Mouse (Mus musculus) megakaryocyte-erythroid progenitor cell, adult 5-6 weeks (primary cell): ENCODE data around the gene 1520401A03Rik. TPM values are rescaled to one million over a fixed set of nuclear protein-coding genes. Genes with fewer than 3 reads are reported as not detected.

ENCODE experiments used
- ATAC-seq: replicated peaks from 2 replicates; pipeline ENCODE4 v1.8.0; 2016; ENCODE audit warnings: mild to moderate bottlenecking, inconsistent platforms; ENCODE audit not compliant: severe bottlenecking, poor library complexity, low FRiP score, low TSS enrichment
- total RNA-seq, 2 experiments: library from RNA; stranded (forward) in 1 of 2; stranded (reverse) in 1 of 2; fragments of 200-1000, 215-1000 nt in 1 of 2; fragments of >200 nt in 1 of 2; fragmentation: Nextera tagmentation in 1 of 2; gene quantifications; 2 replicates each; pipeline ENCODE4 v1.2.3; 2014 to 2017

The 1520401A03Rik gene
- total RNA-seq, 2 experiments from 2014 or later = not detected

- ATAC-seq = no peak
These were observed 47.5 kb downstream of the 1520401A03Rik start for GRCm38 (mm10) chr17:23675127-23675526.

- no peak for ATAC-seq
These were observed 48.2 kb downstream of the 1520401A03Rik start for GRCm38 (mm10) chr17:23674271-23674952.

DNA sequence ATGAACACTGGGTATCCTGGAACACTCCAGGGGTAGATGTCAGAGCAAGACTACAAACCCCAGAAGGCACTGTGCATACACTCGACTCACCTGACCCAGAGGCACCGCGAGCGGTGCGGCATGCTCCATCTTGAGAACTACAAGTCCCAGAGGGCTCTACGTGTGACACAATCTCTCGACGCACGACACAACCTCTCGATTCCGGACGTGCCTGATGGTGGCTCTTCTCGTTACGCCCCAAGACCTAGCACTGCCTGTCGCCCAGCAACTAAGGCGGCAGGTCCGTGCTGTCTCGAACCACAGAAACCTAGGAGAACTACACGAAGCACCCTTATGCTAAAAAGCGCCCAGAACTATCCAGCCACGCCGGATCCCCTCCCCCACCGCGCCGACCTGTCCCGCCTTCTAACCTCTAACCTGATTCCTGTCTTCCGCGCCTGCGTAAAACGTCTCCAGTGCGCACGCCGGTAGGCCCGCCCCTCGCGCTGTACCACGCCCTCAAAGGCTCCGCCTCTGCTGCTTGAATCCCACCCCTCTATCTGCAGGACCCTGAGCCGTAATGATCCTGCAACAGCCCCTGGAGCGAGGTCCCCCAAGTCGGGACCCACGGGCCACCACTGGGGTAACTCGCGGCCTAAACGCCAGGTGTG, 49.0 kb downstream of the 1520401A03Rik start, which contains the start of the genes Hcfc1r1 and Thoc6:
Gene Hcfc1r1, plus strand, starts transcription at position 173 of the 650 bp plus-strand sequence.
Gene Thoc6, minus strand, starts transcription at position 459 of the 650 bp plus-strand sequence.
- ATAC-seq = peak; percentile 90

DNA sequence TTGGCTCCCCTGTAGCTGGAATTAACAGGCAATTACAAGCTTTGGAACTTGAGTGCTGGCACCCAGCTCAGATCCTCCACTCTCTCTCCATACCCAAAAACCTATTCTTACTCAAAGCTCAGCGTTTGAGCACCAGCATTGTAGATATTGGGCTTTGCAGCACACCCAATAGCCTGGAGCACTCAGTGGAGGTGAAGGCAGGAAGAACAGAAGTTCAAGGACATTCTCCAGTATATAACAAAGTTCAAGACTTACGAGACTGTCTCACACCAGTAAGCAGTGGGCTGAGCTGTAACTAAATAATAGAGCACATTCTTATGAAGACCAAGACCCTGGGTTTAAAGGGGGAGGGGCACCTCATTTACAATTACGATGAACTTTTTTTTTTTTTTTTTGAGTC, 49.8 kb downstream of the 1520401A03Rik start:
- no peak for ATAC-seq

- ATAC-seq = no peak
These were observed 51.1 kb downstream of the 1520401A03Rik start for GRCm38 (mm10) chr17:23671519-23671918.

DNA sequence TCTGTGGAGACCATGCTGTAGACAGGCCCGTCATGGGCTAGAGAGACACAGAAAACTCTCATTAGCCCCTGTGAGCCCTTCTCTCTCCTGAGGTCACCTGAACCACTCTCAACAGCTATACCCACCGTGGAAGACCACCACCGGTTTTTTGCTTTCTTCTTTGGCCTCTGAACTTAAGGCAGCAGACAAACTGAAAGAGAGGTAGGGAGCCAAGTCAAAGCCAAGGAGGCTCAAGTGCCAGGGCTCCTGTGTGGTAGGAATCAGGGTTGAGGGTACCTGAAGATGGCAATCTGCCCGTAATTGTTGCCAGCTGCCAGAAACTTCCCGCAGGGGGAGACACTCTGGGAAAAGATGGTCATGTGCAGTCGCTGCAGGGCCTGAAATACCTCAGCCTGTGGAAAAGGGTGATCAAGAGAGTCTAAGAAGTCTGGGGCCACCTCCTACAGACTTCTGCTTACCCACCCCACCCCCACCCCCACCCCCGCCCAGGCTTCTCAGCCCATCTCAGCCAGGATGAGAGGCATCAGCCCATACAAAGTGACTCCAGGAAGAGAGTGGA, 52.0 kb downstream of the 1520401A03Rik start:
- ATAC-seq = no peak

- ATAC-seq = no peak
These were observed 57.1 kb downstream of the 1520401A03Rik start for GRCm38 (mm10) chr17:23665511-23665910.

DNA sequence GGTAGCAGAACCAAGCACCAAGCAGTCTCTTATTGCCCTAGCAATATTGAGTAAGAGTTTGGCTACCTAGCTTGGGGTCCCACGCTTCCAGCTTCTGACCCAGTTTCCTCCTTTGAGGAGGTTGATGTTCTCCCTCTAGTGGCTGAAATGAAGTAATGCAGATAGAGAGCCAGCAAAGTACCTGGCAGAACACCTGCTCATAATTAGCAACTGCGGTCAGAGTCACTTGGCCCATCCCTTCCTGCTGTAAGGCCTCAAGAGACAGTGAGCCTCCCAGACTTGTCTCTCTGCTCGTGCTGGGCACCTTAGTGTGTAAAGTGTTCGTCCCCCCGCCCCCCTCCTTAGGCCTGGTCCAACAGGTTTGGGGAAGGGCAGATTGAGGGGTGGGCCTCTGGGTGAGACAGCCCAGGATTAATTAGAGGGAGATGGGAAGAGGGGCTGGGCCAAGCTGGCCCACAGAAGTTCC, 58.0 kb downstream of the 1520401A03Rik start:
- ATAC-seq = 0 out of 2 replicates have a peak, but pooled peaks have one; percentile 20

DNA sequence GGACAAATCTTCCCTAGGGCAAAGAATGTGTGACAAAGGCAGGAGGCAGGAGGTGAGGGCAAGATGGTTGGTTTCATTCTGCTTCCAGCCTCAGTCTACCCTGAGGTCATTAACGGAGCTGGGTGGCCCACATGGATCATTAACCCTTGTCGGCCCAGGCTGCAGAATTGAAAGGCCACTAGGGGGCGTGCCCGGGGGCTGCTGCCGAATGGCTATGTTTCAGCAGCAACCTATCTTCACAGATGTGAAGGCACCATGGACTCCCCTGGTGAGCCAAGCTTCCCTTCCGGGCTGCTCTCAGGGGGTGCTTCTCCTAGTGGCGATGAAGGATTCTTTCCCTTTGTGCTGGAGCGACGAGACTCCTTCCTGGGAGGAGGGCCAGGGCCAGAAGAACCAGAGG, 61.1 kb downstream of the 1520401A03Rik start:
- peak; percentile 38; the same call in 1 of the 2 replicates for ATAC-seq

GRCm38 (mm10) chr17:23660876-23661200, 61.7 kb downstream of the 1520401A03Rik start:
- no peak for ATAC-seq

- ATAC-seq = 0 out of 2 replicates have a peak, but pooled peaks have one; percentile 35
These were observed 62.3 kb downstream of the 1520401A03Rik start, which contains the start of gene Bicdl2 for GRCm38 (mm10) chr17:23660117-23660875. TSS of gene Bicdl2 (plus strand) at chr17:23660506.

- no peak for ATAC-seq
These were observed 64.1 kb downstream of the 1520401A03Rik start for GRCm38 (mm10) chr17:23658450-23658849.

Other genes with a start within 250 kb of the 1520401A03Rik start
- not detected in 2 replicates for gene Vmn2r117, start 243.1 kb downstream of the 1520401A03Rik start, total RNA-seq (2014; fragmentation: Nextera tagmentation)
- gene Vmn2r117, start 243.1 kb downstream of the 1520401A03Rik start, total RNA-seq (2017) = not detected in 2 replicates
- 7.4 and 7.8 TPM in 2 replicates for gene Zfp213, start 158.5 kb downstream of the 1520401A03Rik start, total RNA-seq (2014; fragmentation: Nextera tagmentation)
- gene Zfp213, start 158.5 kb downstream of the 1520401A03Rik start, total RNA-seq (2017) = 4.9 and 7.5 TPM in 2 replicates
- not detected in 2 replicates for gene Zfp13, start 123.3 kb downstream of the 1520401A03Rik start, total RNA-seq (2014; fragmentation: Nextera tagmentation)
- not detected in 2 replicates for gene Zfp13, start 123.3 kb downstream of the 1520401A03Rik start, total RNA-seq (2017)
- gene Zscan10, start 121.9 kb downstream of the 1520401A03Rik start, total RNA-seq (2014; fragmentation: Nextera tagmentation) = not detected in 2 replicates
- not detected in 2 replicates for gene Zscan10, start 121.9 kb downstream of the 1520401A03Rik start, total RNA-seq (2017)
- 0.07 TPM in 1 of 2 replicates, not detected in the other for gene Mmp25, start 77.5 kb downstream of the 1520401A03Rik start, total RNA-seq (2014; fragmentation: Nextera tagmentation)
- not detected in 2 replicates for gene Mmp25, start 77.5 kb downstream of the 1520401A03Rik start, total RNA-seq (2017)
- not detected in 2 replicates for gene Bicdl2, start 62.3 kb downstream of the 1520401A03Rik start, total RNA-seq (2014; fragmentation: Nextera tagmentation)
- gene Bicdl2, start 62.3 kb downstream of the 1520401A03Rik start, total RNA-seq (2017) = not detected in 2 replicates
- gene Hcfc1r1, start 49.2 kb downstream of the 1520401A03Rik start, total RNA-seq (2014; fragmentation: Nextera tagmentation) = 44.2 and 56.3 TPM in 2 replicates
- gene Hcfc1r1, start 49.2 kb downstream of the 1520401A03Rik start, total RNA-seq (2017) = 22.7 and 30.0 TPM in 2 replicates
- 30.3 and 44.7 TPM in 2 replicates for gene Thoc6, start 48.9 kb downstream of the 1520401A03Rik start, total RNA-seq (2014; fragmentation: Nextera tagmentation)
- 40.8 and 47.3 TPM in 2 replicates for gene Thoc6, start 48.9 kb downstream of the 1520401A03Rik start, total RNA-seq (2017)
- gene Tnfrsf12a, start 45.3 kb downstream of the 1520401A03Rik start, total RNA-seq (2014; fragmentation: Nextera tagmentation) = 0.94 and 4.5 TPM in 2 replicates
- gene Tnfrsf12a, start 45.3 kb downstream of the 1520401A03Rik start, total RNA-seq (2017) = 10.7 and 15.6 TPM in 2 replicates
- gene Cldn6, start 43.5 kb downstream of the 1520401A03Rik start, total RNA-seq (2014; fragmentation: Nextera tagmentation) = not detected in 2 replicates
- gene Cldn6, start 43.5 kb downstream of the 1520401A03Rik start, total RNA-seq (2017) = not detected in 2 replicates
- gene Cldn9, start 38.8 kb downstream of the 1520401A03Rik start, total RNA-seq (2014; fragmentation: Nextera tagmentation) = not detected in 2 replicates
- not detected in 2 replicates for gene Cldn9, start 38.8 kb downstream of the 1520401A03Rik start, total RNA-seq (2017)
- gene Pkmyt1, start 3.6 kb upstream of the 1520401A03Rik start, total RNA-seq (2014; fragmentation: Nextera tagmentation) = 40.3 and 43.8 TPM in 2 replicates
- gene Pkmyt1, start 3.6 kb upstream of the 1520401A03Rik start, total RNA-seq (2017) = 8.1 and 10.6 TPM in 2 replicates
- 7.2 and 13.3 TPM in 2 replicates for gene Paqr4, start 18.1 kb upstream of the 1520401A03Rik start, total RNA-seq (2014; fragmentation: Nextera tagmentation)
- gene Paqr4, start 18.1 kb upstream of the 1520401A03Rik start, total RNA-seq (2017) = 6.2 and 11.6 TPM in 2 replicates
- 0.52 TPM in 1 of 2 replicates, not detected in the other for gene Kremen2, start 23.1 kb upstream of the 1520401A03Rik start, total RNA-seq (2014; fragmentation: Nextera tagmentation)
- gene Kremen2, start 23.1 kb upstream of the 1520401A03Rik start, total RNA-seq (2017) = not detected in 2 replicates
- gene Flywch1, start 48.8 kb upstream of the 1520401A03Rik start, total RNA-seq (2014; fragmentation: Nextera tagmentation) = 7.6 and 11.7 TPM in 2 replicates
- gene Flywch1, start 48.8 kb upstream of the 1520401A03Rik start, total RNA-seq (2017) = 12.5 and 15.4 TPM in 2 replicates
- gene Flywch2, start 63.3 kb upstream of the 1520401A03Rik start, total RNA-seq (2014; fragmentation: Nextera tagmentation) = 3.1 and 5.6 TPM in 2 replicates
- not detected in 2 replicates for gene Flywch2, start 63.3 kb upstream of the 1520401A03Rik start, total RNA-seq (2017)
- 699 and 735 TPM in 2 replicates for gene Srrm2, start 67.7 kb upstream of the 1520401A03Rik start, total RNA-seq (2014; fragmentation: Nextera tagmentation)
- gene Srrm2, start 67.7 kb upstream of the 1520401A03Rik start, total RNA-seq (2017) = 134 and 162 TPM in 2 replicates
- gene Elob, start 106.4 kb upstream of the 1520401A03Rik start, total RNA-seq (2014; fragmentation: Nextera tagmentation) = 466 and 512 TPM in 2 replicates
- gene Elob, start 106.4 kb upstream of the 1520401A03Rik start, total RNA-seq (2017) = 101 and 114 TPM in 2 replicates
- gene Prss33, start 113.3 kb upstream of the 1520401A03Rik start, total RNA-seq (2014; fragmentation: Nextera tagmentation) = not detected in 2 replicates
- not detected in 2 replicates for gene Prss33, start 113.3 kb upstream of the 1520401A03Rik start, total RNA-seq (2017)
- not detected in 2 replicates for gene Prss32, start 121.1 kb upstream of the 1520401A03Rik start, total RNA-seq (2014; fragmentation: Nextera tagmentation)
- not detected in 2 replicates for gene Prss32, start 121.1 kb upstream of the 1520401A03Rik start, total RNA-seq (2017)
- not detected in 2 replicates for gene Prss41, start 121.4 kb upstream of the 1520401A03Rik start, total RNA-seq (2014; fragmentation: Nextera tagmentation)
- 0.88 TPM in 1 of 2 replicates, not detected in the other for gene Prss41, start 121.4 kb upstream of the 1520401A03Rik start, total RNA-seq (2017)
- gene Prss21, start 145.3 kb upstream of the 1520401A03Rik start, total RNA-seq (2014; fragmentation: Nextera tagmentation) = not detected in 2 replicates
- gene Prss21, start 145.3 kb upstream of the 1520401A03Rik start, total RNA-seq (2017) = not detected in 2 replicates
- gene Dcpp1, start 158.1 kb upstream of the 1520401A03Rik start, total RNA-seq (2014; fragmentation: Nextera tagmentation) = not detected in 2 replicates
- not detected in 2 replicates for gene Dcpp1, start 158.1 kb upstream of the 1520401A03Rik start, total RNA-seq (2017)
- gene Dcpp2, start 158.1 kb upstream of the 1520401A03Rik start, total RNA-seq (2014; fragmentation: Nextera tagmentation) = not detected in 2 replicates
- not detected in 2 replicates for gene Dcpp2, start 158.1 kb upstream of the 1520401A03Rik start, total RNA-seq (2017)
- not detected in 2 replicates for gene Dcpp3, start 194.7 kb upstream of the 1520401A03Rik start, total RNA-seq (2014; fragmentation: Nextera tagmentation)
- gene Dcpp3, start 194.7 kb upstream of the 1520401A03Rik start, total RNA-seq (2017) = not detected in 2 replicates
- not detected in 2 replicates for gene Sbp, start 218.9 kb upstream of the 1520401A03Rik start, total RNA-seq (2014; fragmentation: Nextera tagmentation)
- not detected in 2 replicates for gene Sbp, start 218.9 kb upstream of the 1520401A03Rik start, total RNA-seq (2017)
- not detected in 2 replicates for gene Sbpl, start 232.5 kb upstream of the 1520401A03Rik start, total RNA-seq (2014; fragmentation: Nextera tagmentation)
- not detected in 2 replicates for gene Sbpl, start 232.5 kb upstream of the 1520401A03Rik start, total RNA-seq (2017)